Mouse (Mus musculus) layer of hippocampus, postnatal 10 days (tissue): ENCODE measurements at regions not wholly inside any gene's neighbourhood (a gene's known extent, or its start where the extent isn't known, plus 50 kb on each side); places are given as distances from the start of the nearest gene placed in this dataset.
A peak's percentile ranks its signal among the peaks of the same experiment; 100 is the strongest.

ENCODE experiments used
- DNase-seq, 2 experiments: peaks; one replicate each; pipeline ENCODE4 v3.0.0; 2021; ENCODE audit warnings: low spot score in 2 of 2

DNA sequence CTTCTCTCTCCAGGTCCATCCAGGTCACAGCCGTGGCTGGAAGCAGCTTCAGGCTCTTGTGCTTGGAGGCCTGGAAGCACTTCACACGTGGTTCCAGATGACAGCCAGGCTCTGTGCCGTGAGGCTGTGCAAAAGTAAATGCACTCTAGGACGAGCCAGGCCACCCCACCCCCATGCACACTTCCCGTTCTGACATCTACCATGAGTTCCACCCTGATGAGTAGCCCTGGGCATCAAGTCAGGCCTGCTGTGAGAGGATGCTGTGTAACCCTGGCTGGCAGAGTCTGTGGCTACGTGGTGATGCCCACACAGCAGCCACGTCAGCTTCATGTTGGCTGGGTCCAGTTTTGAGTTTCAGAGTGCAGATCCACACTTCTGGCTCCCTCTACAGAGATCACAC lies 202.4 kb upstream of the Sulf2 start:
- DNase-seq: no peak

DNA sequence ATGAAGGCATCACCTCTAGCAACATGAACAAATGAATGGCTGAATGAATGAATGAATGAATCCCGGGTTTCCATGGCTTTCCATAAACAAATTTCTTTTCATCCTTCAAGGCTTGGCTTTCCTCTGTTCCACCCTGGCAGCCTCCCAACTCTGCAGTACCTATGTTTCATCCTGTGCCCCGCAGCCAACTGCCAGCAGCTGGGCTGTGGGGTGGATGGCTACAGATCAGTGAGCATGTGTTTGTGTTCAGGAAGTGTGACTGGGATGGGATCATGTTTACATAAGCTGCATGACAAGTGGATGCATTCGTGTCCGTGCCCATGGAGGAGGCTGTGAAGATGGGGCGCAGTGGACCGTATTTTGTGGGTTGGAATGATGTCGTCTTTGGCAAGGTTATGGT lies 200.5 kb upstream of the Sulf2 start:
- DNase-seq: no peak

DNA sequence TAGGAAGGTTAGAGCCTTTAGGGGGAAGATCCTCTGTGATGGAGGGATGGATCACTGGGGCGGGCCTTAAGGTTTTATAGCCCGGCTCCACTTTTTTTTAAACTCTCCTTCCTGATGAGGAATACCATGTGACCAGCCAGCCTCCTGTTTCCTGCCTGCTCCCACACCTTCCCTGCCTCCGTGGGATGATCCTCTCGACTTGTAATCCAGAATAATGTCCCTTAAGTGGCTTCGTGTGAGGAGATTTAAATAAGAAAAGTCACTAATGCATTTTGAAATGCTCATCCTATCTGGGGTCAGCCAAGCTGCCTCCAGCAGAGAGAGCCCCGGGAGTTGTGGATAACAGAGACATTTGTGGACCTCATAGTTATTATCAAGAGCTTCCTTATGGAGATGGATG lies 200.0 kb upstream of the Sulf2 start:
- no peak for DNase-seq

DNA sequence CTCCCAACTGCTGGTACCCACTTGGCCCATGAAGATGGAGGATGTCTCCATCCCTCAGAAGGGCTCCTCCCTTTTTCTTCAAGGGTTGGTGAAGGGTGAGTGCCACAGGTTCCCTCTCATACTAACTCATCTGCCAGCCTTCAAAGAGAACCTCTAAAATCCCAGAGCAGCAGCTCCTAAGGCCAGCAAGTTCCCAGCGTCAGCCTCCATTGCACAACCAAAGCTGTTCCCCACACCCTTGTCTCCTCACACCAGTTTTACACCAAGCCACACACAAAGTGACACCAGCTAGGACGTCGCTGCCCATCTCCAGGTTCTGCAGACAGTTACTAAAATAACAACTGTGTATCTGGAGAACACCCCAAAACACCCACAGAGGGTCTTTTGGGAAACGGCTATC lies 198.9 kb upstream of the Sulf2 start:
- DNase-seq: no peak

DNA sequence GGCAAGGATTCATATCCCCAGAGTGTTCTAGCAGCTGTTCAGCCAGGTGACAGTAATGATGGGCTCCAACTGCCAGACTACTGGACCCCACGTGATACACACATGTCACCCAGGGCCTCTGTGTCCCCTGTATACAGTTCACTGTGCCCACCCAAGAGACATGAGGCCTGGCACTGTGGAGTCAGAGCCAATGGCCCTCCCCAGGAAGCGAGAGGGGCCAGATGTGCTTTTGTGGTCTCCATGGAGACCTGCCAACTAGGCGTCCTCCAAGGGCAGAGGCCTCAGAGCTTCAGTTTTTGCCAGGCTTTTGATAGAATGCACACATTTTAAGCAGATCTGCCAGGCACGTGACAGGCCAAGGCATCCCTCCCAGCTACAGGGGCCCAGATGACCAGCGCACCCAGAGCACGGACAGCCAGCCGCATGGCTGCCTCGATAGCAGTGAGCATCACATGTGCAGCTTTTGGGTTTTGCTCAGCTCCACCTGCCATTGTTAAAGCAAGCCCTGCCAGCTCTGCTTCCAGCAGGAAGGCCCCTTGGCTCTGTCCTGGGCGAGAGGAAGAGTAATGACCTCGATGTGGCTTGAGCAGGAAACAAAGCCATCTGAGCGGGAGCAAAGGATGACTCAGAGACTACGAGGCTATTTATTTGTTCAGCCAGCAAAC lies 198.1 kb upstream of the Sulf2 start:
- DNase-seq: no peak

DNA sequence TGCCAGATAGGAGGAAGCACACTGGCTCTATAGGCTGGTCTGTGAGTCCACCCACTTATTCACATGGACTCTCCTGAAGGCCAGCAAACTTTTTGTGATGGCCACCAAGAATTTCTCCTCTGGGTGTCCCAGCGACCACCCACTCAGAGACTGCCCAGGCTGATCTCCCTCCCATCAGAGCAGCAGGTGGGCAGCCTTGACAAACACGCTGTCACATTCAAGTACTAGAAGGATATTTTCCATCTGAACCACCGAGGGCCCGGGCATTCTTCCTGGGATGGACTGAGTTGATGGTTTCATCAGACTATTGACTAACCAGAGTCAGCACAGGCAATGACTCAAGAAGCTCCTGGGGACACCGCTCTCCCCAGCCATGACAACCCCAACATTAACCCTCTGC lies 196.5 kb upstream of the Sulf2 start:
- DNase-seq: no peak

DNA sequence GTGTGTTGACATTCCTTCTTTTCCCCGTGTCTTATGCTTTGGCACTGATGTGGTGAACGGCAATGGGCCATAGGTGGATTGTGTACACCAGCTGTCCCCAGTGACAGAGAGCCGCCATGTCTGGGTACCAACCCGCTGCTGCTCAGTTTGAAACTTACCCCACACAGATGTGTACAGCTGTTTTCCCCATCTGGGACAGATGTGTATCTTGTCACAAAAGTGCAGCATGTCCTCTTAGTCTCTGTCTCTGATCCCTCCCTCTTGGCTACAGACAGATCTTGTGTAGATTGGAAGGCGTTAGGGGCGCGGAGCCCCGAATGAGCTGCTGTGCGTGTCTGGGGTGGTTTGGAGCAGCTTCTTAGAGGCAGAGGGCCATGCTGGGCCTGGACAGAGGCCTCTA lies 196.1 kb upstream of the Sulf2 start:
- DNase-seq: no peak

DNA sequence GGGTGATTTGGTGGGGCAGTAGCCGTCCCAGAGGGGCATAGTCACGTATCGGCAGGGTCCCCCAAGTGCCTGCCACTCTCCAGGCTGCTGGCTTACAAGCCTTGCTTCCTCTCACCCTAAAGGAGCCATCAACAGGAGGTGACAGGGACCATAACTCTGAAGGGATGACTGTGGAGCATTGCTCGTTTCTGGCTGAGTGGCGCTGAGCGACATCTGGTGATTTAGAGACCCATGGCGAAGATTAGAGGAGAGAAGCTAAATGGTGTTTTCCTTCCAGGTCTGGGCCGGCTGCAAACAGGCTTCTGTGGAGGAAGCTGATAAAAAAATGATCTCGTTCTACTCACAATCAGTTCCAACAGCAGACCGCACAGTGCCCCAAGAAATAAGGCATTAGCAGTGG lies 193.2 kb upstream of the Sulf2 start:
- no peak for DNase-seq

DNA sequence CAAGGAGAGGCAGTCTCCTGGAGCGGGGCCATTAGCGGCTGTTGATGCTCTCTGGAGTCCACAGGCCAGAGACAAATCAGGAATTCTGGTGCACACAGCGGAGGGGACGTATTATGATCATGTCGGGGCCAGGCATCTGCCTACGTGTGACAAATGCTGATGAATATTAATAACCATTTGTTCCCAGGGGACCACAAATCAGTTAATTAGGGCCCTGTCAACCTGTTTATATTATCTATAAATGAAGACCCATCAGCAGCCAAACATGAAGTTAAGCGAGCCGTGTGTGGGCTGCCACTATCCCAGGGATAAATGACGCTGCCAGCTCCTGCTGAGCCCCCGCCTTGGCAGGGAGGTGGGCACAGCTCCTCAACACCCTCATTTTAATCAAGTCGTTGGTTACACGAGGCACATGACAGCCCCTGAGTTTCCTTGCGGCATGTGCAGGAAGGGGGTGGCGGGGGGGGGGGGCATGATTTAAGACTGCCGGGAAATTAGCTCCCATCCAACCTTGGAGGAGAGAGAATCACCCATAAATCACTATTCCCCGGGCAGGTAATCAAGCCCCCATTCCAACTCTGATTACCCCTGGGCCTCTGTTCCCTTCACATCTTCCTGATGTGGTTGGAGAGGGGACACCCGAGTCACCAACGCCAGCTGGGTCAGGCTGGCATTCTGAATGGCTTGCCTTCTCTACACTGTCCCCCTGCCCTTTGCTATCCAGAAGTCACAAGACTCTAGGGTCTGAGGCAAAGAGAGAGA lies 191.1 kb upstream of the Sulf2 start:
- no peak for DNase-seq

DNA sequence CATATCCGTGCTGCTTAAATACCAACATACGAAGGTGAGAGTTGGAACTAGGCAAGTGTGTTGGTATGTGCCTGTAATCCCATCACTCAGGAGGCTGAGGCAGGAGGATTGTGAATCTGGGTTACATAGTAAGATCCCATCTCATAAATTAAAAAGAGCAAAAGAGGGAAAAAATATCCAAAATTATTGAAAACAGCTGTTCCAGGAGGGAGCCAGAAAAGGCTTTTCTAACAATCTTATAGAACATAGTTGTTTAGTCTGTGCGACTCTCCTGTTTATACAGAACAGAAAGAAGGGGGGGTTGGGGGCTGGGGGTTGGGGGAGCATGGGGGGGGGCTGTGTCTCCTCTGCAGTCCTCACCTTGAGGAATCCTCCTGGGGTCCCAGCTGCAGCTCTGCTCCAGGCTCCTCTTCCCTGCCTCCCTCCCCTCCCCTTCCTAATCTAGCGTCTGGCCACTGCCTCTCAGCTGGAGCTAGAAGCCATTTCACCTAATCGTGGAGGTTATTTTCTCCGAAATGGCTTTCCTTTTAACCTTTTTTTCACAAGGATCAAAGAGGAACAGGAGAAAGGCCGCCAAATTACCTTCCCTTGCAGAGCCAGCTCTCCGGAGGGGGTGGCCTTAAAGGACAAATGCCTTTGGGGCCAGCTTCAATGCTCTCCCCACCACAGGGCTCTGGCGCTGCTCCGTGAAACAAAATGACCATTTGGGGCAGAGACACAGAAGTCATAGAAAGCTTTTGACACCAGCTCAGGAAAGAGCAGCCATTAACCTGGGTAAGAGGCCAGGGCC lies 188.3 kb upstream of the Sulf2 start:
- DNase-seq: no peak

DNA sequence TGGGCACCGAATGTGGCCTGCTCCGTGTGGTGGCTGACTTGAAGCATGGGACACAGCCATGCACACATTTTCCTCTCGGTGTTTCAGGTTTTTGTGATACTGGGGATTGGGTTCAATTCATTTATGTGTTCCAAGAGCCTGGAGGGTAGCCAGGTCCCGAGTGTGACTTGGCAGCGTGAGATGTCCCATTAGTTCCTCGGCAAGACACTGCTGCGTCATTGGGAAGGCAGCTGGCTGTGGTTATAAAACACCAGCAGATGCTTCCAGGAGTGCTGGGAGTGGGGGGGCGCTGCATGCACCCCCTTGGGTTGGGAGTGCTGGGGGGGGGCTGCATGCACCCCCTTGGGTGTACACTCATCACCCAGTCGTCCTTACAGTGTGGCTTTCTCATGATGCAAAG lies 186.9 kb upstream of the Sulf2 start:
- peak; percentile 75 to 77 for DNase-seq

DNA sequence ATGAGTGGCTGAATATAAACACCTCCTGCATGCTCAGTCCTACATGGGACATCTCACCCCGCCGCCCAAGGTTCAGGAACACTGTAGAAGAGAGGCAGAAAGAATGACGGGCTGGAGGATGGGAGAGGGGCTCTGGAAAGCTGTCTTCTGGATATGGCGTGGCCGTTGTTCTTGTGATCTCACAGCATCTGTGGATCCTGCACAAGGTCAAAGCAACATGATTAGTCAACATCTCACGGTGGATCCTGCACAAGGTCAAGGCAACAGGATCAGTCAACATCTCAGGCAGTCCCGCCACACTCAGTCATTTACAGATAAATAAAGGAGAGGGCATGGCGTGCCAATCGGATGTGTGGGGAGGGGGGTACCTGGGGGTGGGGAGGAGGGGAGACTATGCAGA lies 184.7 kb upstream of the Sulf2 start:
- no peak for DNase-seq

DNA sequence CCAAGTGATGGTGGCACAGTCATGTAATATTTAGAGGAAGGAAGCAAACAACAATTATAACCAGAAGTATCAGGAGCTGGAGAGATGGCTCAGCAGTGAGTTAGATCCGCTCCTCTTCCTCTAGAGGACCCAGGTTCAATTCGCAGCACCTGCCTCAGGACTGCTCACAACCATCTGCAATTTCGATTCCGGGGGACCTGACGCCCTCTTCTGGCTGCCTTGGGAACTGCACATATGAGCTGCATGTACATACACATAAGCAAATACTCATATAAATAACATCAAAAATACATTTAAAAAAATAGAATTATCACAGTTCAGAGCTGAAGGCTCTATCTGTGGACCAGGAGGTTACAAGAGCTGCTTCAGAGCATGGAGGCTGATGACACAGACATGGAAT lies 184.0 kb upstream of the Sulf2 start:
- no peak for DNase-seq

DNA sequence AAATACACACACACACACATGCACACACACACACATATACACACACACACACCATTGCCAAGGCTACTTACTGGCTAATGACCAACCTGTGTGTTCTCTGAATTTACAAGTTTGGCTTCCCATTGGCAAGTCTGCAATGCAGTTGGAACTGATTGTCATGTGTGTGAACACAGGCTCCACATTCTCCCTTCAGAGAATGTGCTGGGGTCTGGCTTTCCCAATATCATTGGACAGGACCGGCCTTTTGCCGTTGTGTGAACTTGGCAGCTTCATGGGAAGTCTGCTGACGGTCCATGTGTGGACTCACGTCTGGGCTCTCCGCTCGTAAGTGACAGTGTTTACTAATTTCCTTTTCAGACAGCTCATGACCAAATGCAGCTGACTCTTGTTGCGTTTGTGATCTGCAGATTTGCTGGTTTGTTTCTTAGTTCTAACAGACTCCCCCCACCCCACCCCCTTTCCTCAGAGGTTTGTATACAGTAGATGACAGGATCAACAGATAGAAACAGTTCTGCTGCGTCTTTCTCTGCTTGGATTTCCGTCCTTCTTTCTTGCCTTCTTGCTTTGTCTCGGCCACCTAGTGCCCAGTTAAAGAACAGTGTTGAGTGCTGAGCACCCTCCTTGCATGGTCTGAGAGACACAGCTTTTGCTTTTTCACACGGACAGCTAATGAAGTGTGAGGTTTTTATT lies 183.1 kb upstream of the Sulf2 start:
- DNase-seq: no peak

DNA sequence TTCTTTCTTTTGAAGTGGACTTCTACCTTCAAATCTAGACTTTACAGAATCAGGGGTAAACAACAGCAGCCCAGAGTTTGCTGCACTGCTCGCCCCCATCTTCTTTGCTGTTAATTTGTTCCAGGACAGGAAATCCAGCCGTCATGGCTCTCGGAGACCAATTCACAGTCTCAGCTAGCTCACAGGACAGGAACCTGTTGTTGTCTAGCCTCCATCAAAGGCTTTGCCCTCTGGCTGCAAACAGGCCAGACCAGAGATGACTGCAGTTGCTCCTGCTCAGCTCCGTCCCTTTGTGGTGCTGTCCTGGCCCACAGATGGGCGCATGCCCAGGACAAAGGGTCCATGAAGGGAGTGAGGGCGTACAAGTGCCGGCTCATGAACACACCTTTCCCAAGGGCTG lies 182.2 kb upstream of the Sulf2 start:
- DNase-seq: no peak

DNA sequence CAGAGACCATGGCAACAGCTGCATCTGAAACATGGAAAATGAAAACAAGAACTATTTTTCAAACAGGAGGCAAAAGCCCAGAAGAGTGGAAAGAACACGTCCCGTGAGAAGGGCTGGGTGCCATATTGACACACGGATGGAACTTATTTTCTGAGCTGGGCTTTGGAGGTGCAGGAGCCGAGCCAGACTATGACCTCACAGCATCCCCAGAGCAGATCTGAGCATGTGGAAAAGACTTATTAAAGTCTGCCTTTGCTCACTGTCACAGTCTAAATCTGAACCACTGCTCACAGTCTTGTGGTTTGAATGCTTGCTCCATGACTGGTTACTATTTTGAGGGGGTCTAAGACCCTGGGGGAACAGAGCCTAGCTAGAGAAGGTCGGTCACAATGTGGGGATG lies 180.2 kb upstream of the Sulf2 start:
- DNase-seq: no peak

DNA sequence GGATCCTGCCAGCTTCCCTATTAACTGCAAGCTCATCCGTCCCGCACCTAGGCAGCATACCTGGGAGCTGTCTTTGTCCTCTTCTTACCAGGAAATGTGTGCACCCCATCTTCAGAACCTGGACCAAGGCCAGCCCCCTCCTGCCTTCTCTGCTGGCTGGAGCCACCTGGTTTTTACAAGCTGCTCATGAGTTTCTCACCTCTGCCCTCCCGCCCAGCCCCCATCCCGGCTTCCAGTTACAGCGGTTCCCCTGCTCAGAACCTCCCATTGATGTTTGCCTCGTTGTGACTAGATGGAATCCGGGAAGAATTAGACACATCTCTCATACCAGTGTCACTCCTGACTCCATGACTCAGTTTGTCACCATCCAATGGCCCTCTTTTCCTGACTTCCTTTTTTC lies 179.1 kb upstream of the Sulf2 start:
- DNase-seq: no peak

DNA sequence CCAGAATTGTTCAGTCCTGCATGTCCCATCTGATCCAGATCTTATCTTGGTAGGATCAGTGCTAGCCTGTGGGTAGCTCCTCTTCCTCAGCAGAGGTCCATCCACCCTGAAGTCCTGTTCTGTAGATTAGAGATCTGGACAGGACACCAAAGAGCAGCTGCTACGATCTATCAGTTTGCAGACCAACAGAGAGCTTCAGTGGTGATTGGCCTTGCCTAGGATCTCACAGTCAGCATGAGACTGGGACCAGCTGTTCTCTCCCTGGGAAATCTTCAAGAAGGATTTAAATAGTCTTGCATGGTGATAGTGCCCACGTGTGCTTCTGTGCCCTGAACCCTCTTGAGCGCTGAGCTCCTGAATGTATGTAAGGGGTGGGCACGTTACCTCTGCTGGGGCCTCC lies 178.4 kb upstream of the Sulf2 start:
- no peak for DNase-seq

DNA sequence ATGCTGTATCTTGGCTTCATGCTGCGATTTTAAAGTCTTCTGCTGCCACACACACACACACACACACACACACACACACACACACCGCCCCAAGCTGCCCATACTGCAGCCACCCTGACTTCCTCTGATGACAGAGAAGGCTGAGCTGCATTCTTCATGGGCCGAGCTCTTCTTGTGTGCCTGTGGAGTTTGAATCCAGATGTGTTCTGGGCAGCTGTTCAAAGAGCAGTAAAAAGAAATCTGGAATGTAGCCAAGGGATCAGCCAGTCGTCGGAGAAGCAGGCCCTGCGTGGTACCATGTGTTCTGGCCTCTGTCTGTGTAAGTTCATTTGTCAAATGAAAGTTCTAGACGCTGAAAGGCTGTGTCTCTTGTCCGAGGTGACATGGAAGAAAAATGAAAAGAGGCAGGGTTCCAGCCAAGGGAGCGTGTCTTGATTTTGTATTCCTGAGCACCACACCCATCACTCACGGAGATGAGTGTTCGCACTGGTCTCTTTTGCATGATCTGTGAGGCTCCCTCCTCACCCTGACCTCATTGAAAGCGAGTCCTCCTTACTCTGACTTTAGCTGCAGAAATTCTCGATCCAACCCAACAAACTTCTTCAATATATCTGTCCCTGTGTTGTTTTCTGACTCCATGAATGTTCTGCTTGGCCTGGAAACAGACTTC lies 177.4 kb upstream of the Sulf2 start:
- no peak for DNase-seq

DNA sequence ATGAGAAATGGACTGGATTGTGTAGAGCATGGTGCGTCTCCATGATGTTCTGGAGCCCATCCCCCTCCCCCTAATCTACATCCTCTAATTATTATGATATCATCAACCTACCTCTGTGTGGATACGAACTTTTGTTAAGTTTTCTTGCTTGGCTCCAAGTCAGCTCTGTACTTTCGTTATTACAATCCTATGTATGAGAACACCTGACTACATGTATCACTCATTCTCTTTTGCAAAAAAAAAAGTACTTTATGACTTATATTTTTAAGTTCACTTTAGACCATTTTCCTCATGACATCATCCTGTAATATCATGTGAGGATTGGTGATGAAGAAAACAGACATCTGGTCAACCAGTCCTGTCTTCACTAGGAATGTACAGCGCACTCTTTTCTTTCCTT lies 175.7 kb upstream of the Sulf2 start:
- no peak for DNase-seq

DNA sequence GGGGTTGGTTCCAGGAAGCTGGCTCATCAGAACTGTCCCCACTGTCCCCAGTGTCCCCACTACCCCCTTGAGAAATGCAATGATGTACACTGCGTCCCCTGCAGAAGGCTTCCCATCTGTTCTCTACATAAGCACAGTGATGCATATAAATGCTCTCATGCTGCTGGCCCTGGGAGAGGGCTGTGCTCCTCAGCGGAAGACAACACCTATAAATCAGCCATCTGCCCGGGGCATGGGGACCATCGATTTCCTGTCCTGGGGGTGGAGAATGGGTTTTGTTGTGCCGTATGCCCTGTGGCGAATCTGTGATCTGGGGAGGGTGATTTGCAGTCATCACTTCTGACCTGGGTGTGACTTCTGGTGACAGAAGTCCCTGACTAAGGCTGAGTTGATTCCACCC lies 174.9 kb upstream of the Sulf2 start:
- DNase-seq: no peak
